In genomic region chr9:21926784-21927183, GRCm38 (mm10) we compare ENCODE assay signal across 8 mouse cellular contexts. TPM values are rescaled to one million over a fixed set of nuclear protein-coding genes. Genes with fewer than 3 reads are reported as not detected.
DNase-seq lines count a peak whose midpoint lies in the region; ATAC-seq and TF ChIP-seq lines count a peak whose summit lies in the region.

No protein-coding gene starts in this region.

- peak; percentile 34 for DNase-seq in kidney, adult 2 months
- no peak for DNase-seq in kidney, adult 9 months
- DNase-seq in embryo, embryonic 9.5 days (ENCODE audit: extremely low spot score): peak; percentile 29
- DNase-seq in midbrain, embryonic 11.5 days (ENCODE audit: low spot score, missing footprints): no peak
- no peak for DNase-seq in MN1 (ENCODE audit: low spot score)
- no peak for DNase-seq in right cerebral cortex, adult 18-20 months
- DNase-seq in urinary bladder, postnatal 14 days (ENCODE audit: low spot score): no peak

- peak overlapping the region; percentile 41 for H3K4me3 ChIP-seq in kidney, adult 2 months (ENCODE audit: insufficient read depth, low read depth, low read length)
- H3K4me3 ChIP-seq in intestine, embryonic 16.5 days (ENCODE audit: low read length): peak overlapping the region; percentile 67
- H3K4me3 ChIP-seq in midbrain, embryonic 11.5 days (ENCODE audit: low read depth, low read length): peak overlapping the region; percentile 41

- H3K27ac ChIP-seq in kidney, adult 2 months (ENCODE audit: insufficient read depth, low read depth, low read length): peak overlapping the region; percentile 24
- peak overlapping the region; percentile 67 for H3K27ac ChIP-seq in intestine, embryonic 16.5 days (ENCODE audit: low read length)
- H3K27ac ChIP-seq in midbrain, embryonic 11.5 days (ENCODE audit: low read depth, low read length): no peak overlapping the region

- H3K9me3 ChIP-seq in intestine, embryonic 16.5 days (ENCODE audit: control insufficient read depth, low read length): no peaks in the 10 kb centered on the region
- no peaks in the 10 kb centered on the region for H3K9me3 ChIP-seq in midbrain, embryonic 11.5 days (ENCODE audit: control insufficient read depth, low read length)

- ATAC-seq in intestine, embryonic 16.5 days: no peak
- no peak for ATAC-seq in midbrain, embryonic 11.5 days (ENCODE audit: low FRiP score)

- TF ChIP-seq CTCF in kidney, adult 2 months (conservative IDR thresholded peaks at IDR 0.05; ENCODE audit: insufficient read depth, insufficient read length, low read depth, low read length): no peak

- WGBS in kidney, adult 2 months: 1% methylated on average over 6 of the region's 6 CpGs
- WGBS in intestine, embryonic 16.5 days: 2% methylated on average over 6 of the region's 6 CpGs
- 5% methylated on average over 6 of the region's 6 CpGs for WGBS in midbrain, embryonic 11.5 days

- no peaks in the 10 kb centered on the region for H3K36me3 ChIP-seq in kidney, adult 2 months (ENCODE audit: control insufficient read depth, insufficient read depth, low read length)
- H3K36me3 ChIP-seq in intestine, embryonic 16.5 days (ENCODE audit: control insufficient read depth, insufficient read depth, low read length): peaks cover 3% of the 10 kb centered on the region; the same call in 1 of the 2 replicates
- no peaks in the 10 kb centered on the region for H3K36me3 ChIP-seq in midbrain, embryonic 11.5 days (ENCODE audit: control insufficient read depth, insufficient read depth, low read length)

- TF ChIP-seq POLR2A in kidney, adult 2 months (IDR thresholded peaks at IDR 0.05; ENCODE audit: low read depth, low read length): no peak

- peaks cover 4% of the 10 kb centered on the region; the same call in 1 of the 2 replicates for H3K4me1 ChIP-seq in kidney, adult 2 months (ENCODE audit: control insufficient read depth, insufficient read depth, low read length)
- peaks cover 8% of the 10 kb centered on the region for H3K4me1 ChIP-seq in intestine, embryonic 16.5 days (ENCODE audit: control insufficient read depth, insufficient read depth, low read length)
- peaks cover 11% of the 10 kb centered on the region for H3K4me1 ChIP-seq in midbrain, embryonic 11.5 days (ENCODE audit: control insufficient read depth, insufficient read depth, low read length)

- peak overlapping the region; percentile 78 for H3K9ac ChIP-seq in intestine, embryonic 16.5 days (ENCODE audit: low read depth, low read length)
- H3K9ac ChIP-seq in midbrain, embryonic 11.5 days (ENCODE audit: low read length): peak overlapping the region; percentile 71

- H3K4me2 ChIP-seq in intestine, embryonic 16.5 days (ENCODE audit: low read depth, low read length): peak overlapping the region; percentile 48
- peak overlapping the region; percentile 72 for H3K4me2 ChIP-seq in midbrain, embryonic 11.5 days

- H3K27me3 ChIP-seq in kidney, adult 2 months (replicated peaks; ENCODE audit: control insufficient read depth, insufficient read depth, low read length): no peaks in the 10 kb centered on the region
- H3K27me3 ChIP-seq in intestine, embryonic 16.5 days (replicated peaks; ENCODE audit: control insufficient read depth, insufficient read depth, low read length): no peaks in the 10 kb centered on the region
- no peaks in the 10 kb centered on the region for H3K27me3 ChIP-seq in midbrain, embryonic 11.5 days (ENCODE audit: control insufficient read depth, insufficient read depth, low read length)

RNA-seq across cellular contexts. Expression of gene Ccdc159, which starts 0.5 kb away (rescaled TPM):
- 4.3 and 4.8 TPM in 2 replicates for polyA plus RNA-seq in kidney, adult 2 months (2012; rRNA removed)
- polyA plus RNA-seq in intestine, embryonic 16.5 days (2015; fragmentation: Nextera tagmentation; extraction: Ambion mirVana): 2.6 and 3.5 TPM in 2 replicates
- 2.4 and 3.4 TPM in 2 replicates for polyA plus RNA-seq in midbrain, embryonic 11.5 days (2014; fragmentation: Nextera tagmentation; extraction: Ambion mirVana)

RNA-seq across cellular contexts. Expression of gene Tmem205, which starts 0.6 kb away (rescaled TPM):
- polyA plus RNA-seq in kidney, adult 2 months (2012; rRNA removed): 313 and 353 TPM in 2 replicates
- polyA plus RNA-seq in intestine, embryonic 16.5 days (2015; fragmentation: Nextera tagmentation; extraction: Ambion mirVana): 93.9 and 97.0 TPM in 2 replicates
- polyA plus RNA-seq in midbrain, embryonic 11.5 days (2014; fragmentation: Nextera tagmentation; extraction: Ambion mirVana): 30.6 and 35.7 TPM in 2 replicates

RNA-seq across cellular contexts. Expression of gene Rab3d, which starts 8.8 kb away (rescaled TPM):
- polyA plus RNA-seq in kidney, adult 2 months (2012; rRNA removed): 27.1 and 32.9 TPM in 2 replicates
- 47.5 and 47.9 TPM in 2 replicates for polyA plus RNA-seq in intestine, embryonic 16.5 days (2015; fragmentation: Nextera tagmentation; extraction: Ambion mirVana)
- 7.8 and 9.1 TPM in 2 replicates for polyA plus RNA-seq in midbrain, embryonic 11.5 days (2014; fragmentation: Nextera tagmentation; extraction: Ambion mirVana)

RNA-seq across cellular contexts. Expression of gene Plppr2, which starts 10.0 kb away (rescaled TPM):
- polyA plus RNA-seq in kidney, adult 2 months (2012; rRNA removed): 6.0 and 9.1 TPM in 2 replicates
- 5.2 and 6.2 TPM in 2 replicates for polyA plus RNA-seq in intestine, embryonic 16.5 days (2015; fragmentation: Nextera tagmentation; extraction: Ambion mirVana)
- 19.1 and 22.2 TPM in 2 replicates for polyA plus RNA-seq in midbrain, embryonic 11.5 days (2014; fragmentation: Nextera tagmentation; extraction: Ambion mirVana)

RNA-seq across cellular contexts. Expression of gene Swsap1, which starts 28.8 kb away (rescaled TPM):
- polyA plus RNA-seq in kidney, adult 2 months (2012; rRNA removed): 10.5 and 10.9 TPM in 2 replicates
- 5.9 and 6.5 TPM in 2 replicates for polyA plus RNA-seq in intestine, embryonic 16.5 days (2015; fragmentation: Nextera tagmentation; extraction: Ambion mirVana)
- polyA plus RNA-seq in midbrain, embryonic 11.5 days (2014; fragmentation: Nextera tagmentation; extraction: Ambion mirVana): 20.3 and 22.3 TPM in 2 replicates

Comparison
In these comparisons a context has a peak if more than half of its experiments do, and no peak if none do; other contexts are left out.
1. DNase-seq: peak in kidney, adult 2 months (single experiment) and embryo, embryonic 9.5 days (single experiment); none in kidney, adult 9 months (single experiment), midbrain, embryonic 11.5 days (single experiment), MN1 (single experiment), right cerebral cortex, adult 18-20 months (single experiment) and urinary bladder, postnatal 14 days (single experiment).
2. Peak in every context shown above with its lines, with median percentiles within 50 percentile points of each other: H3K4me3 ChIP-seq.